Mouse (Mus musculus): ENCODE results near the gene Os9. TPM values are rescaled to one million over a fixed set of nuclear protein-coding genes. Genes with fewer than 3 reads are reported as not detected.
"Not testable (repeated sequence)": the region's sequence is repeated elsewhere in the genome, so short reads cannot be mapped to it uniquely, and the experiment has no call there.

Os9 gene
- 100 to 1,000 TPM; 100 to 102 TPM for total RNA-seq (2021)
- long read RNA-seq, experiment 1, transcript Os9-202 (15 exons, 2,627 nt): minor isoform, 43 of 143 reads
- long read RNA-seq, experiment 1, transcript Os9-201 (14 exons, 2,458 nt): major isoform, 66 of 143 reads
- long read RNA-seq, experiment 1, partial matches to known transcripts: 10 of 143 reads
- long read RNA-seq, experiment 1, other reads (novel, unspliced or antisense): 24 of 143 reads
- long read RNA-seq, experiment 2, transcript Os9-201 (14 exons, 2,458 nt): major isoform, 106 of 177 reads
- long read RNA-seq, experiment 2, transcript Os9-202 (15 exons, 2,627 nt): minor isoform, 38 of 177 reads
- long read RNA-seq, experiment 2, partial matches to known transcripts: 21 of 177 reads
- long read RNA-seq, experiment 2, other reads (novel, unspliced or antisense): 12 of 177 reads

GRCm38 (mm10) chr10:127121066-127121477, at the start of gene Os9:
Os9 (minus strand) TSS chr10:127121131.
- peak; percentile 34 for TF ChIP-seq CTCF (conservative IDR thresholded peaks at IDR 0.05)
- peak within 1 kb of the TSS; percentile 81 for H3K27ac ChIP-seq
- peak within 1 kb of the TSS; percentile 99 for H3K4me3 ChIP-seq
- peak; percentile 97 to 99 for DNase-seq (ENCODE audit: low spot score in 2 of 2)

GRCm38 (mm10) chr10:127170002-127170401, 49.1 kb upstream of the Os9 start:
- no peak for DNase-seq (ENCODE audit: low spot score in 2 of 2)
- Histone ChIP-seq H3K27ac (no peak overlapping the region), H3K4me3 (no peak overlapping the region)
- TF ChIP-seq CTCF (conservative IDR thresholded peaks at IDR 0.05): peak; percentile 56

GRCm38 (mm10) chr10:127167614-127168192, 46.8 kb upstream of the Os9 start:
- DNase-seq (ENCODE audit: low spot score in 2 of 2): no peak
- TF ChIP-seq CTCF (conservative IDR thresholded peaks at IDR 0.05): no peak
- Histone ChIP-seq H3K27ac (peak overlapping the region; percentile 23; the same call in 1 of the 2 replicates), H3K4me3 (no peak overlapping the region; the same call in 1 of the 2 replicates)

GRCm38 (mm10) chr10:127166771-127167613, 46.1 kb upstream of the Os9 start:
- Histone ChIP-seq H3K4me3 (peak overlapping the region; percentile 88), H3K27ac (peak overlapping the region; percentile 99)
- TF ChIP-seq CTCF (conservative IDR thresholded peaks at IDR 0.05): no peak
- no peak for DNase-seq (ENCODE audit: low spot score in 2 of 2)

- no peak for DNase-seq (ENCODE audit: low spot score in 2 of 2)
- TF ChIP-seq CTCF (conservative IDR thresholded peaks at IDR 0.05): no peak
- H3K27ac ChIP-seq: peak overlapping the region; percentile 99
- H3K4me3 ChIP-seq: peak overlapping the region; percentile 88
These were observed 45.4 kb upstream of the Os9 start for GRCm38 (mm10) chr10:127166404-127166715.

GRCm38 (mm10) chr10:127165654-127166403, 44.9 kb upstream of the Os9 start:
- H3K27ac ChIP-seq: peak overlapping the region; percentile 99
- TF ChIP-seq CTCF (conservative IDR thresholded peaks at IDR 0.05): no peak
- peak overlapping the region; percentile 88 for H3K4me3 ChIP-seq
- no peak for DNase-seq (ENCODE audit: low spot score in 2 of 2)

GRCm38 (mm10) chr10:127165354-127165653, 44.4 kb upstream of the Os9 start:
- no peak for DNase-seq (ENCODE audit: low spot score in 2 of 2)
- peak overlapping the region; percentile 99 for H3K27ac ChIP-seq
- no peak for TF ChIP-seq CTCF (conservative IDR thresholded peaks at IDR 0.05)
- peak overlapping the region; percentile 88 for H3K4me3 ChIP-seq

GRCm38 (mm10) chr10:127164631-127165353, 43.9 kb upstream of the Os9 start, which contains the start of gene B4galnt1:
B4galnt1 (plus strand) TSS chr10:127165225.
- peak; percentile 99 for TF ChIP-seq CTCF (conservative IDR thresholded peaks at IDR 0.05)
- Histone ChIP-seq H3K4me3 (peak within 1 kb of the TSS; percentile 88), H3K27ac (peak within 1 kb of the TSS; percentile 99)
- peak; percentile 79 to 86 for DNase-seq (ENCODE audit: low spot score in 2 of 2)

- H3K4me3 ChIP-seq: no peak overlapping the region
These were observed 43.3 kb upstream of the Os9 start for GRCm38 (mm10) chr10:127164190-127164589.

GRCm38 (mm10) chr10:127162771-127163261, 41.9 kb upstream of the Os9 start:
- DNase-seq (ENCODE audit: low spot score in 2 of 2); H3K4me3 ChIP-seq: not testable (repeated sequence)
- peak overlapping the region; percentile 77 for H3K27ac ChIP-seq

More at GRCm38 (mm10) chr10:127164190-127164589, 43.3 kb upstream of the Os9 start:
- no peak for DNase-seq (ENCODE audit: low spot score in 2 of 2)
- no peak for TF ChIP-seq CTCF (conservative IDR thresholded peaks at IDR 0.05)
- peak overlapping the region; percentile 99 for H3K27ac ChIP-seq

- DNase-seq (ENCODE audit: low spot score in 2 of 2): no peak
- TF ChIP-seq CTCF (conservative IDR thresholded peaks at IDR 0.05): no peak
- Histone ChIP-seq H3K4me3 (no peak overlapping the region), H3K27ac (peak overlapping the region; percentile 67; the same call in 1 of the 2 replicates)
These were observed 39.8 kb upstream of the Os9 start for GRCm38 (mm10) chr10:127160728-127161127.

All from layer of hippocampus, adult 2 months (tissue).